Mouse (Mus musculus) activated CD4-positive, CD25-positive, alpha-beta regulatory T cell (primary cell): ENCODE measurements around the gene Scn11a. TPM values are rescaled to one million over a fixed set of nuclear protein-coding genes. Genes with fewer than 3 reads are reported as not detected.

Source experiments
- polyA plus RNA-seq, 2 experiments: library from polyadenylated mRNA; unstranded; fragments of 100-300 nt; shearing (Covaris generic); gene quantifications; one replicate each; pipeline ENCODE4 v1.2.1; 2017

Gene Scn11a
- polyA plus RNA-seq, result under 1 TPM; 0.15 to 0.69 TPM

GRCm38 (mm10) chr9:119825297-119825696 lies at the start of gene Scn11a:
Gene Scn11a, minus strand, starts transcription at chr9:119825456.

GRCm38 (mm10) chr9:119719222-119719621 lies 106.0 kb downstream of the Scn11a start, which contains the start of gene Scn10a:
Gene Scn10a, minus strand, starts transcription at chr9:119719322.

Other genes starting within 250 kb of the Scn11a start
- gene Scn5a, start 246.4 kb downstream of the Scn11a start, polyA plus RNA-seq, result under 1 TPM in 1 of 2 experiments, not detected in 1; 0.02 TPM
- gene Scn10a, start 106.1 kb downstream of the Scn11a start, polyA plus RNA-seq, result under 1 TPM in 1 of 2 experiments, not detected in 1; 0.05 TPM
- gene Wdr48, start 69.4 kb upstream of the Scn11a start, polyA plus RNA-seq, result 10 to 100 TPM; 45.5 to 52.8 TPM
- gene Gorasp1, start 112.1 kb upstream of the Scn11a start, polyA plus RNA-seq, result 10 to 100 TPM in 1 of 2 experiments, 1 to 10 TPM in 1; 6.1 to 10.3 TPM
- under 1 TPM in 1 of 2 experiments, not detected in 1; 0.08 TPM for gene Ttc21a, start 112.2 kb upstream of the Scn11a start, polyA plus RNA-seq
- 10 to 100 TPM; 57.4 to 66.5 TPM for gene Csrnp1, start 159.2 kb upstream of the Scn11a start, polyA plus RNA-seq
- under 1 TPM in 1 of 2 experiments, not detected in 1; 0.34 TPM for gene Xirp1, start 198.1 kb upstream of the Scn11a start, polyA plus RNA-seq
- gene Cx3cr1, start 244.4 kb upstream of the Scn11a start, polyA plus RNA-seq, result under 1 TPM; 0.14 to 0.42 TPM